ENCODE assay signal across 8 mouse cellular contexts in the genomic region with DNA sequence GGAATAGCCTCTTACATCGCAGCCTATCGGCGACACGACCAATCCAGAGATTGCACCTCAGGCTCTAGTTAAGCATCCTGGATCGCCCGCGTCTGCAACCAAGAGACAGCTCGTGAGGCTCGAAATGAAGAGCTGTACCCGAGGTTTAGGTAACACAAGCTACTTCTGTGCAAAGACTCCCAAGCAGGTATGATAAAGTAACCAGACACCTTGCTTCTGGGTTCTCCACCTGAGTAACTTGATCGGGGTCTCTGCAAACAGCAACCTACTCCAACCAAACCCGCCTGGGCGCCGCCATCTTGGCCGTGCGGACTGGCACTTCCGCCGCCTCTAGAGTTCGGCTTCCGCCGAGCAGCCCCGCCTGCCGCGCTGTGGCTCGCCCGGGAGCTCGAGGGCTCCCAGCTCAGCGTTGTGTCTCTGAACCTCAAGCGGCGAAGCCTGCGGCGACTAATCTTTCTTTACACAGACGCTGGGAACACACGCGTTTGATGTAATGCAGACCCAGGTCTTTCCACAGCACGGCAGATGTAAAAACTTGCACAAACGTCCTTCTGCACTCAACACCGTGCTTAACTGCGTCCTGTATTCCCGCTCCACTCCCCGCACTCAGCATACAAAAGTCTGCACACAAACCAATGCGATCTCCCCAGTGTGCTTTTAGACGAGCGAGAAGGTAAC. TPM values are rescaled to one million over a fixed set of nuclear protein-coding genes. Genes with fewer than 3 reads are reported as not detected.
DNase-seq lines count a peak whose midpoint lies in the region; ATAC-seq and TF ChIP-seq lines count a peak whose summit lies in the region.

A gene (minus strand): TSS at position 332 of the 678 bp plus-strand sequence.

- no peak within 1 kb of the TSS for H3ac ChIP-seq in myocyte (ENCODE audit: control insufficient read depth, insufficient read length)

- DNase-seq in CD4-positive, CD25-positive, alpha-beta regulatory T cell, adult 2 months (ENCODE audit: low read depth, low spot score): peak; percentile 86
- DNase-seq in brain, adult 2 months (ENCODE audit: low read depth, low spot score): peak; percentile 90
- peak; percentile 88 for DNase-seq in liver, embryonic 11.5 days (ENCODE audit: low spot score)
- DNase-seq in spleen, postnatal 4 days (ENCODE audit: low spot score in 2 of 2): peak; percentile 79 to 92

- peak within 1 kb of the TSS; percentile 77 for H3K27ac ChIP-seq in heart, embryonic 11.5 days (ENCODE audit: low read depth, low read length)
- peak within 1 kb of the TSS; percentile 90 for H3K27ac ChIP-seq in kidney, embryonic 15.5 days
- H3K27ac ChIP-seq in liver, embryonic 11.5 days (ENCODE audit: low read depth, low read length): peak within 1 kb of the TSS; percentile 56

- H3K4me2 ChIP-seq in heart, embryonic 11.5 days: peak within 1 kb of the TSS; percentile 80
- peak within 1 kb of the TSS; percentile 79 for H3K4me2 ChIP-seq in kidney, embryonic 15.5 days
- peak within 1 kb of the TSS; percentile 89 for H3K4me2 ChIP-seq in liver, embryonic 11.5 days
- H3K4me2 ChIP-seq in myocyte (ENCODE audit: low read depth): peak within 1 kb of the TSS; percentile 94

- H3K79me2 ChIP-seq in myocyte (ENCODE audit: control insufficient read depth, insufficient read depth): peaks cover 8% of the 10 kb centered on the region

- H3K36me3 ChIP-seq in heart, embryonic 11.5 days (ENCODE audit: control insufficient read depth, insufficient read depth, low read length): peaks cover 4% of the 10 kb centered on the region; the same call in 1 of the 2 replicates
- peaks cover 21% of the 10 kb centered on the region for H3K36me3 ChIP-seq in kidney, embryonic 15.5 days
- H3K36me3 ChIP-seq in liver, embryonic 11.5 days (ENCODE audit: control insufficient read depth, insufficient read depth, low read length): peaks cover under 1% of the 10 kb centered on the region; the same call in 1 of the 2 replicates
- peaks cover 2% of the 10 kb centered on the region for H3K36me3 ChIP-seq in myocyte (ENCODE audit: control insufficient read depth, insufficient read depth)

- H3K4me3 ChIP-seq in heart, embryonic 11.5 days (ENCODE audit: low read depth, low read length): peak within 1 kb of the TSS; percentile 62
- peak within 1 kb of the TSS; percentile 77 for H3K4me3 ChIP-seq in kidney, embryonic 15.5 days (replicated peaks)
- peak within 1 kb of the TSS; percentile 57 for H3K4me3 ChIP-seq in liver, embryonic 11.5 days (ENCODE audit: low read depth, low read length)
- H3K4me3 ChIP-seq in myocyte: peak within 1 kb of the TSS; percentile 80

- peak; percentile 99 for ATAC-seq in erythroblast, adult 5-6 weeks (replicated peaks; ENCODE audit: low FRiP score, poor library complexity, severe bottlenecking)
- peak; percentile 86 for ATAC-seq in heart, embryonic 11.5 days (replicated peaks; ENCODE audit: insufficient number of reproducible peaks, low FRiP score, low TSS enrichment)
- peak; percentile 96 for ATAC-seq in kidney, embryonic 15.5 days (replicated peaks; ENCODE audit: low FRiP score)
- peak; percentile 95 for ATAC-seq in liver, embryonic 11.5 days (replicated peaks; ENCODE audit: low FRiP score)

- under 1% methylated on average over 44 of the region's 44 CpGs for WGBS in heart, embryonic 11.5 days (ENCODE audit: insufficient replicate concordance)
- whole genome bisulfite sequencing in kidney, embryonic 15.5 days: under 1% methylated on average over 44 of the region's 44 CpGs
- under 1% methylated on average over 44 of the region's 44 CpGs for WGBS in liver, embryonic 11.5 days

- no peaks in the 10 kb centered on the region for H3K9me3 ChIP-seq in heart, embryonic 11.5 days (replicated peaks; ENCODE audit: control insufficient read depth, low read length)
- no peaks in the 10 kb centered on the region for H3K9me3 ChIP-seq in kidney, embryonic 15.5 days (replicated peaks)
- no peaks in the 10 kb centered on the region for H3K9me3 ChIP-seq in liver, embryonic 11.5 days (ENCODE audit: control insufficient read depth, low read length)

- no peaks in the 10 kb centered on the region for H3K27me3 ChIP-seq in heart, embryonic 11.5 days (ENCODE audit: control insufficient read depth, insufficient read depth, low read length)
- no peaks in the 10 kb centered on the region for H3K27me3 ChIP-seq in kidney, embryonic 15.5 days
- H3K27me3 ChIP-seq in liver, embryonic 11.5 days (replicated peaks; ENCODE audit: control insufficient read depth, insufficient read depth, low read length): no peaks in the 10 kb centered on the region
- H3K27me3 ChIP-seq in myocyte (ENCODE audit: control insufficient read depth, insufficient read depth, insufficient read length): no peaks in the 10 kb centered on the region

- TF ChIP-seq POLR2A in myocyte (IDR thresholded peaks at IDR 0.05; ENCODE audit: insufficient read length, low read depth): peak; percentile 90

- H3K4me1 ChIP-seq in heart, embryonic 11.5 days (ENCODE audit: control insufficient read depth, insufficient read depth, low read length): 0 out of 2 replicates have a peak, but pooled peaks cover 4% of the 10 kb centered on the region
- H3K4me1 ChIP-seq in kidney, embryonic 15.5 days: peaks cover 11% of the 10 kb centered on the region; the same call in 1 of the 2 replicates
- H3K4me1 ChIP-seq in liver, embryonic 11.5 days (replicated peaks; ENCODE audit: control insufficient read depth, insufficient read depth, low read length): peaks cover 5% of the 10 kb centered on the region

- H3K9ac ChIP-seq in heart, embryonic 11.5 days (ENCODE audit: low read depth, low read length): peak within 1 kb of the TSS; percentile 73
- H3K9ac ChIP-seq in kidney, embryonic 15.5 days: peak within 1 kb of the TSS; percentile 59
- peak within 1 kb of the TSS; percentile 70 for H3K9ac ChIP-seq in liver, embryonic 11.5 days (ENCODE audit: low read depth, low read length)

TF ChIP-seq in myocyte, 11 proteins besides CTCF, POLR2A, EP300 and RAD21:
- TF ChIP-seq MYOD1 (IDR thresholded peaks at IDR 0.05; ENCODE audit: control insufficient read depth in 1 of 3, insufficient read length in 2 of 3, low read depth in 2 of 3): no peak
- TF ChIP-seq POLR2AphosphoS2 (IDR thresholded peaks at IDR 0.05; ENCODE audit: insufficient read length, low read depth): peak; percentile 78

RNA-seq across cellular contexts. Expression of the gene that starts here (rescaled TPM):
- total RNA-seq in erythroblast, adult 5-6 weeks (2015; ENCODE audit: low replicate concordance): 1.3 and 2.7 TPM in 2 replicates
- total RNA-seq in erythroblast, adult 5-6 weeks (2017; ENCODE audit: low replicate concordance): 0.51 and 0.84 TPM in 2 replicates
- polyA plus RNA-seq in heart, embryonic 11.5 days (2014; fragmentation: Nextera tagmentation; extraction: Ambion mirVana): 16.2 and 17.4 TPM in 2 replicates
- 29.9 and 34.1 TPM in 2 replicates for polyA plus RNA-seq in kidney, embryonic 15.5 days (2015; fragmentation: Nextera tagmentation; extraction: Ambion mirVana)
- polyA plus RNA-seq in liver, embryonic 11.5 days (2014; fragmentation: Nextera tagmentation; extraction: Ambion mirVana): 29.1 and 30.0 TPM in 2 replicates
- 13.7 TPM for polyA plus RNA-seq in myocyte (2012; fragmentation: generic; extraction: Trizol)

Comparison
In these comparisons a context has a peak if more than half of its experiments do, and no peak if none do; other contexts are left out.
1. Peak in every context shown above with its lines: DNase-seq, ATAC-seq, H3K4me3 ChIP-seq and H3K27ac ChIP-seq.